Mouse (Mus musculus): ENCODE measurements around the gene Tuba1b. TPM values are rescaled to one million over a fixed set of nuclear protein-coding genes. Genes with fewer than 3 reads are reported as not detected.
"Not testable (repeated sequence)": the region's sequence is repeated elsewhere in the genome, so short reads cannot be mapped to it uniquely, and the experiment has no call there.

The Tuba1b gene
- polyA plus RNA-seq, 1 experiment from 2014 or later = 1,296 TPM

DNA sequence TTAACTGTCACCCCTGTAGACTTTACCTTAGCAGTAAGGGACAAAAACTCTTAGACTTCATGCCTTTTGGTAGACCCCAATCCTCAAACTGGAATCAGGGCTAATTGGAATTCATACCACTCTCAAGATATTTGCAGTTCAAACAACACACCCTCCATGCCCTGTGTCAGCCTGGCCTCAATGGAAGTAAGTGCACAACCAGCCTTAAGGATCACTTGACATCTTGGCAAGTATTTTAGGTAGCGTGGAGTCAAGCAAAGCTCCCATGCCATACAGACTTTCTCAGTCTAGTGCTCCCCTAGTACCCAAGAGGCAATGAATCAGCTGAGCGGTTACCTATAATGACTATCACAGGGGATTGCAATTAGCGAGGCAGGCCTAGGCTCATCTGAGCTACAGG, 3.4 kb downstream of the Tuba1b start:
- Histone ChIP-seq H3K4me2 (replicated peaks) (no peak overlapping the region), H3K27ac (no peak overlapping the region), H3K9ac (no peak overlapping the region), H3K4me1 (replicated peaks) (peaks cover 11% of the 10 kb centered on the region), H3K9me3 (no peaks in the 10 kb centered on the region), H3K4me3 (replicated peaks) (no peak overlapping the region), H3K27me3 (replicated peaks) (no peaks in the 10 kb centered on the region), H3K36me3 (peaks cover 7% of the 10 kb centered on the region)
- 84% methylated on average over 3 of the region's 3 CpGs for WGBS
- ATAC-seq = no peak

GRCm38 (mm10) chr15:98930017-98930734, 4.2 kb downstream of the Tuba1b start:
- no peaks in the 10 kb centered on the region for H3K27me3 ChIP-seq (replicated peaks)
- peaks cover 4% of the 10 kb centered on the region for H3K4me1 ChIP-seq (replicated peaks)
- H3K4me3 ChIP-seq (replicated peaks) = no peak overlapping the region
- no peak for ATAC-seq
- no peaks in the 10 kb centered on the region for H3K9me3 ChIP-seq
- WGBS = 45% methylated on average over 8 of the region's 8 CpGs
- no peak overlapping the region for H3K4me2 ChIP-seq (replicated peaks)
- H3K36me3 ChIP-seq = peaks cover 7% of the 10 kb centered on the region
- no peak overlapping the region for H3K27ac ChIP-seq
- no peak overlapping the region for H3K9ac ChIP-seq

GRCm38 (mm10) chr15:98928598-98929240, 5.6 kb downstream of the Tuba1b start:
- ATAC-seq = peak; percentile 77
- peaks cover 3% of the 10 kb centered on the region; the same call in 1 of the 2 replicates for H3K4me1 ChIP-seq (replicated peaks)
- no peaks in the 10 kb centered on the region for H3K9me3 ChIP-seq
- H3K36me3 ChIP-seq = peaks cover 7% of the 10 kb centered on the region
- H3K27ac ChIP-seq = no peak overlapping the region
- H3K27me3 ChIP-seq (replicated peaks) = no peaks in the 10 kb centered on the region
- H3K9ac ChIP-seq = no peak overlapping the region
- no peak overlapping the region for H3K4me3 ChIP-seq (replicated peaks)
- WGBS = 15% methylated on average over 13 of the region's 13 CpGs
- H3K4me2 ChIP-seq (replicated peaks) = 0 out of 2 replicates have a peak overlapping the region, but pooled peaks have one; percentile 26

DNA sequence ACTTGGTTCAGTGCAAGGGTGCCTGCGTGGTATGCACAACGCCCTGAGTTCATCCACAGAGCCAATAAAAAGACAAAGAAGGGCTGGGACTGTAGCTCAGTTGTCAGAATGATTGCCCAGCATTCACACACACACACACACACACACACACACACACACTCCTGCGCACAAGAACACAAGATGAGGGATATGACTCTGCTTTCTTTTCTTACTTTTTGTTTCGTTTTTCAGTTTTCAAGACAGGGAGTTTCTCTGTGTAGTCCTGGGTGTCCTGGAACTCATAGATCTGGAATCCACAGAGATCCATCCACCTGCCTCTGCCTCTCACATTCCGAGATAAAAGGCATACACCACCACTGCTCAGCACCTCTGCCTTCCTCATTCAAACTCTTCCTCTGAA, 6.8 kb downstream of the Tuba1b start:
- 79% methylated on average over 5 of the region's 5 CpGs for WGBS
- Histone ChIP-seq H3K27me3 (replicated peaks) (no peaks in the 10 kb centered on the region), H3K27ac (no peak overlapping the region), H3K4me3 (replicated peaks) (no peak overlapping the region), H3K9ac (no peak overlapping the region), H3K36me3 (peaks cover 7% of the 10 kb centered on the region), H3K4me1 (replicated peaks) (no peaks in the 10 kb centered on the region), H3K4me2 (replicated peaks) (no peak overlapping the region), H3K9me3 (no peaks in the 10 kb centered on the region)
- no peak for ATAC-seq

DNA sequence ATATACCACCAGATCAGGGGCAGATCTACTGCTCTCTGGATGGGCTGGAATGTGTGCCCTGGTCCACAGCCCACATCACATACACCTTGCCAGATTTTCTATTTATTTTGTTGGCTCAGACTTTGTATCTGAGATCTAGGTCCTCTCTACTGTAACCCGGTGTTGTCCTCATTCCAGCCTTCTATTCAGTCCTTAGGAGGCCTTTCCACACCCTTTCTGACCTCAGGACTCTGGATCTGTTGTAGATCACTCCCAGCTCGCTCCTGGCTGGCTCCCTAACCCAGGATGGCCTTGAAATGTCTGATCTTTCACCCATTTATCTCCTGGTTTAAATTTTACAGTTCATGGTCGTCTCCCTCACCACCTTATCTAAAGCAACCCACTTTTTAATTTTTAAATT, 9.7 kb downstream of the Tuba1b start:
- WGBS = 59% methylated on average over 3 of the region's 3 CpGs

GRCm38 (mm10) chr15:98923031-98923537, 11.3 kb downstream of the Tuba1b start:
- H3K9ac ChIP-seq = no peak overlapping the region
- no peak overlapping the region for H3K4me2 ChIP-seq (replicated peaks)
- no peaks in the 10 kb centered on the region for H3K27me3 ChIP-seq (replicated peaks)
- H3K4me1 ChIP-seq (replicated peaks) = no peaks in the 10 kb centered on the region
- ATAC-seq = no peak
- WGBS = 77% methylated on average over 2 of the region's 2 CpGs
- H3K36me3 ChIP-seq = no peaks in the 10 kb centered on the region
- H3K27ac ChIP-seq = peak overlapping the region; percentile 65; the same call in 1 of the 2 replicates
- no peak overlapping the region for H3K4me3 ChIP-seq (replicated peaks)
- H3K9me3 ChIP-seq = no peaks in the 10 kb centered on the region

More for the DNA sequence above, 9.7 kb downstream of the Tuba1b start:
- H3K27me3 ChIP-seq (replicated peaks) = no peaks in the 10 kb centered on the region
- H3K9me3 ChIP-seq = no peaks in the 10 kb centered on the region
- no peak overlapping the region for H3K9ac ChIP-seq
- ATAC-seq = peak; percentile 11; the same call in 1 of the 2 replicates
- no peak overlapping the region for H3K27ac ChIP-seq
- H3K4me2 ChIP-seq (replicated peaks) = no peak overlapping the region
- H3K4me3 ChIP-seq (replicated peaks) = no peak overlapping the region
- H3K4me1 ChIP-seq (replicated peaks) = no peaks in the 10 kb centered on the region
- no peaks in the 10 kb centered on the region for H3K36me3 ChIP-seq

DNA sequence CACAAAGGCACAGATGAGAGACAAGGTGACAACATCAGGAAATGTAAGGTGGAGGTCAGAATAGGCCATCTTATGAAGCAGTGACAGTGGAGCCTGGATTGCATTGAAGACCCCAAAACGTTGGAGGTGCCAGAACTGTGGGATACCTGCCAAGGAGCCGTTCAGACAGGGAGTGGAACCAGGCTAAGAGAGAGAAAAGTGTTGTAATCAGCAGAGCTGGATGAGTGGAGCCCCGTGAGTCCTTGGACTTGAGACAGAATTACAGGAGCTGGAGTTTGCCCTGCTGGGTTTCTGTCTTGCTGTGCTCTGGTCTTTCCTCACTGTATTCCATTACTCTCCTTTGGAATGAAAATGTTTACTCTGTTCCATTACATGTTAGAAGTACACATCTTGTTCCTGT, 11.8 kb downstream of the Tuba1b start:
- no peaks in the 10 kb centered on the region for H3K9me3 ChIP-seq
- no peaks in the 10 kb centered on the region for H3K36me3 ChIP-seq
- H3K9ac ChIP-seq = no peak overlapping the region
- no peak overlapping the region for H3K4me3 ChIP-seq (replicated peaks)
- ATAC-seq = peak; percentile 18; the same call in 1 of the 2 replicates
- peak overlapping the region; percentile 65 for H3K27ac ChIP-seq
- 0 out of 2 replicates have a peak overlapping the region, but pooled peaks have one; percentile 11 for H3K4me2 ChIP-seq (replicated peaks)
- WGBS = 40% methylated on average over 3 of the region's 3 CpGs
- H3K4me1 ChIP-seq (replicated peaks) = no peaks in the 10 kb centered on the region
- no peaks in the 10 kb centered on the region for H3K27me3 ChIP-seq (replicated peaks)

DNA sequence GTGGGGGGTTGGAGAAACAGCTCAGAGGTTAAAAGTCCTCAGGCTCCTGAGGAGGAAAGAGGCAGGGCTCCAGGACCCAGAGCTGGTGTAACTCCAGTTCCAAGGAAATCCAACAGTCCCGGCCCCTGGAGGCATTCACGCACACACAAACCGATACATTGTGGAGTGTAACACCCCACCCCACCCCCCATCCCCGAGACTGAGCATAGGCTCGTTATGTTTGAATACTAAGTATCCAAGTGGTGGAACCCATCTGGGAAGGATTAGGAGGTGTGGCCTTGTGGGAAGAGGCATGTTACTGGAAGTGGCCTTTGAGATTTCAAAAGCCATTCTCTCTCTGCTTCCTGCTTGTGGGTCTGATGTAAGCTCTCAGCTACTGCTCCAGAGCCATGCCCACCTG, 12.9 kb downstream of the Tuba1b start:
- Histone ChIP-seq H3K4me1 (replicated peaks) (peaks cover 2% of the 10 kb centered on the region), H3K4me2 (replicated peaks) (no peak overlapping the region), H3K27ac (no peak overlapping the region), H3K27me3 (replicated peaks) (no peaks in the 10 kb centered on the region), H3K9ac (no peak overlapping the region), H3K4me3 (replicated peaks) (no peak overlapping the region), H3K9me3 (no peaks in the 10 kb centered on the region), H3K36me3 (no peaks in the 10 kb centered on the region)
- 91% methylated on average over 5 of the region's 5 CpGs for WGBS
- no peak for ATAC-seq

- 22% methylated on average over 8 of the region's 8 CpGs for WGBS
- H3K4me1 ChIP-seq (replicated peaks) = not testable (repeated sequence)
- peak overlapping the region; percentile 84 for H3K4me2 ChIP-seq (replicated peaks)
Observed at GRCm38 (mm10) chr15:98918499-98918895, 15.9 kb downstream of the Tuba1b start.

DNA sequence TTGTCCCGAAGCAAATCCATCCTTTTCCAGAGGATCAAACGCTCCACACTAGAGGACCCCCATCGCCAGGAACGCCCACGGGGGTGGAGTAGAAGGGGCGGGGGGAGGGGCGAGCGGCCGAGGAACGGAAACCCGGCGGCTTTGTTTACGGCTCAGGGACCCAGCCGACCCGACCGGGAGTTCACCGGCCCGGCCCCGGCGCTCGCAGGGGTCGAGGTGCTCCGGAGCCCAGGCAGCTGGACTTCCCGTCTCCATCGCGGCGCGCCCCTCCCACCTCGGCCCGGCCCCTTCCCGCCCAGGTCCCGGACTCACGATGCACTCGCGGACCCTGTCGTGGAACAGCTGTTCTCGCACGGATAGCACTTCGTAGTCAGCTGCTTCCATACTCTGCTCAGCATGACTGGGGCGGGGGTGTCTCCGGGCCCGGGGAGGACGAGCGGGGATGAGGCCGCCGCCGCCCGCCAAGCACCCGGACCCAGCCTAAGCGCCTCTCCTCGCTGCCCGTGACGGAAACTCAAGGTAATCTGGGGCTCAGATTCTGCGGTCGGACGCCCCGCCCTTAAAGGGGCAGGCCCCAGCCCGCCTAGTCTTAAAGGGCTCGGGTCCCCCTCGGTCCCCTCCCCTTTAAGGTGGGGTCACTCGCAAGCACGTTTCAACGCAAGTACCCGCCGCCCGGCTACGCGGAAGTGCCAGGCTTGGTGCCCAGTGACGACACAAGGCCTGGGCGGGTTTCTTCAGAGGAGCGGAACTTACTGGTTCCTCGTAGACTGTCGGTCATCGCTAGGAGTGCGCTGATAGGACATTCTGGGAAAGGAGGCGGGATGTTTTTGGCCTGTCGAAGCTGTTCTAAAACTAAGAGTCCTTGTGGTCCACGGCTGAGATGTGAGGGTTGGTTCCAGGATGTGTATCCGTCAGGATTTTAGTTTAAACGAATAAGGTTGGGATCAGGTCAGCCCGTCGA, 16.5 kb downstream of the Tuba1b start, which contains the start of gene Lmbr1l:
Gene Lmbr1l (minus strand): TSS at position 694 of the 961 bp plus-strand sequence.
- under 1% methylated on average over 82 of the region's 82 CpGs for WGBS
- H3K36me3 ChIP-seq = 0 out of 2 replicates have a peak, but pooled peaks cover 1% of the 10 kb centered on the region
- H3K4me3 ChIP-seq (replicated peaks) = peak within 1 kb of the TSS; percentile 76
- no peaks in the 10 kb centered on the region for H3K9me3 ChIP-seq
- peaks cover 8% of the 10 kb centered on the region for H3K4me1 ChIP-seq (replicated peaks)
- H3K9ac ChIP-seq = peak within 1 kb of the TSS; percentile 62
- no peaks in the 10 kb centered on the region for H3K27me3 ChIP-seq (replicated peaks)
- H3K4me2 ChIP-seq (replicated peaks) = peak within 1 kb of the TSS; percentile 84
- peak; percentile 98 for ATAC-seq
- peak within 1 kb of the TSS; percentile 93 for H3K27ac ChIP-seq

More at GRCm38 (mm10) chr15:98918499-98918895, 15.9 kb downstream of the Tuba1b start:
- Histone ChIP-seq H3K9ac (peak overlapping the region; percentile 18; the same call in 1 of the 2 replicates), H3K4me3 (replicated peaks) (peak overlapping the region; percentile 76), H3K27ac (peak overlapping the region; percentile 41)
- not testable (repeated sequence) for H3K9me3 ChIP-seq; H3K27me3 ChIP-seq (replicated peaks); H3K36me3 ChIP-seq; ATAC-seq

DNA sequence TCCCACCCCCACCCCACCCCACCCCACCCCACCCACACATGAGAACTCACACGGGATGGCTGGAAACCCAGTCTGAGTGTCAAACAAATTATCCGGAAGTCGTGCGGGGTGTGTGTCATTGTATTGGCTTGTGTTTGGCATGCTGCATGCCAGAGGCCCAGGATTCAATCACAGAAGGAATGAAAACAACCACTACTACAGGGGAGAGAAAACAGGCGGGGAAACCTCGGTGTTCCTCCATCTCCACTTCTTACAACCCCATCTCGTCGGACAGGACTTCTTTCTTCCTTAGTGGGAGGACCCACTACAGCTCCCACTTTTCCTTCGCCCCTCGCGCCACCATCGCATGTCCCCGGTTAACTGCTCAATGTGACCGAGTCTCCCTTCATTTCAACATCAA, 17.3 kb downstream of the Tuba1b start:
- H3K27ac ChIP-seq = peak overlapping the region; percentile 93
- peak; percentile 0; the same call in 1 of the 2 replicates for ATAC-seq
- 0% methylated on average over 14 of the region's 14 CpGs for WGBS
- H3K36me3 ChIP-seq = peaks cover 8% of the 10 kb centered on the region; the same call in 1 of the 2 replicates
- peak overlapping the region; percentile 84 for H3K4me2 ChIP-seq (replicated peaks)
- no peaks in the 10 kb centered on the region for H3K9me3 ChIP-seq
- H3K4me3 ChIP-seq (replicated peaks) = peak overlapping the region; percentile 76
- H3K9ac ChIP-seq = peak overlapping the region; percentile 62
- H3K4me1 ChIP-seq (replicated peaks) = peaks cover 8% of the 10 kb centered on the region
- H3K27me3 ChIP-seq (replicated peaks) = no peaks in the 10 kb centered on the region

All from intestine, embryonic 15.5 days (tissue).